Mouse (Mus musculus): ENCODE results near the gene Rspo3. TPM values are rescaled to one million over a fixed set of nuclear protein-coding genes. Genes with fewer than 3 reads are reported as not detected.

Rspo3 gene
- polyA plus RNA-seq, 1 experiment from 2014 or later, result 25.0 TPM

DNA sequence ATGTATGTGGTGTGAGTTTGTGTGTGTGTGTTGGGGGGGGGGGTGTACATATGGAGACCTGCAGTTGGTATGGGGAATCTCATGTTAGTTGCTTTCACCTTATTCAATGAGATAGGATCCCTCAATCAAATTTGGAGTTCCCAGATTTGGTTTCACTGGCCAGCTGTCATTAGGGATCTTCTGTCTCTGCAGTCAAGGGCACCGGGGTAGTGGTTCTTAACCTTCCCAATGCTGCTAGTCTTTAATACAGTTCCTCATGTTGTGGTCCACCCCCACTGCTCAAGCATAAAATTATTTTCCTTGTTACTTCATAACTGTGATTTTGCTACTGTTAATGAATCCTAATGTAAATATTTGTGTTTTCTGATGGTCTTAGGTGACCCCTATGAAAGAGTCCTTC is 22.1 kb downstream of the Rspo3 start:
- Histone ChIP-seq H3K27me3 (no peaks in the 10 kb centered on the region), H3K36me3 (no peaks in the 10 kb centered on the region), H3K4me1 (no peaks in the 10 kb centered on the region), H3K9me3 (no peaks in the 10 kb centered on the region), H3K27ac (replicated peaks) (no peak overlapping the region), H3K4me3 (no peak overlapping the region), H3K4me2 (replicated peaks) (no peak overlapping the region), H3K9ac (replicated peaks) (no peak overlapping the region)
- no peak for ATAC-seq (replicated peaks)
- 97% methylated on average over 1 of the region's 1 CpGs for WGBS

DNA sequence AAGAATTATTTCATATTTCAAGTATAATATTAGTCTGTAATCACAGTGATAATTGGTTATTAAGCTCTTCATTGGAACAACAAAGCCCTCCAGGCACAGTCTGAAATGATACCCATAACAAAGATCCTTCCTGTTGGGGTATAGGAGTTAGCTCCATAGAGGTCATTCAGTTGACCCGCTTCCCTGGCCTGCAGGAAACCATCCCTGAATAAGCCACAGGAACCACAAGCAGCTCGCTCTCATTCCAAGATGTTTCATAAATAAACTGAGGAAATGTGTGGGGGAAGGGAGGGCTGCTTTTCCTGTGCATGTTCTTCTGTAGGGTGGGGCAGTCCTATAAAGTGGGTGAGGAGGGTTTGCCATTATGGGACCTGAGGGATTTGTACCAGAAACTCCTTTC is 27.5 kb downstream of the Rspo3 start:
- Histone ChIP-seq H3K4me1 (no peaks in the 10 kb centered on the region), H3K27ac (replicated peaks) (no peak overlapping the region), H3K27me3 (no peaks in the 10 kb centered on the region), H3K36me3 (no peaks in the 10 kb centered on the region), H3K4me3 (no peak overlapping the region), H3K9me3 (no peaks in the 10 kb centered on the region), H3K4me2 (replicated peaks) (no peak overlapping the region), H3K9ac (replicated peaks) (no peak overlapping the region)
- no peak for ATAC-seq (replicated peaks)
- WGBS, result 78% methylated on average over 2 of the region's 2 CpGs

DNA sequence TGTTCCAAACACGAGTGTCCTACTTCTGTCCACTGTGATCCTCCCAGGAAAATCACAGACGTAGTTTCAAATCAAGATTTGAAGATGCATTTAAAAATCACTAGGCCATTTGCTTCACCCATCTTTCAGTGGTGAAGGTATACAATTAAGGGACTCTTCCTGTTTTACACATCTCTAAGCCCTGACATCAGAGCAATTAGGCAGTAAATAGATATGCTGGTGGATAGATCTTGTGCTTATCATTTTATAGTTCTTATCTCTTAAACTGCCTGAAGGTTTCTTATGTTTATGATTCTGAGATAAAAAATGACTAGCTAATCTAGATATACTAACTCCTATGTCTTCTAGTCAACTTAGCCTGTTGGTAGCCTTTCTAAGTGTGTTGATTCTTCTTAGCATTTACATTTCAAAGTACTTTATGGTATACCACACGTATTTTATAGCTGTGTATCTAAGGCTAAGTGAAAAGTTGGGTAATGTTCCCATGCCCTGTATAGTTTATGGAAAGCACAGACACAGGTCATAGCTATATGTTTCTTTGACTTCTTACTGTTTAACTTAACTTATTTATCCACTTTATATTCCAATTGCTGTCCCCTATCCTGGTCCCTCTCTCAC is 38.4 kb downstream of the Rspo3 start:
- Histone ChIP-seq H3K27me3 (no peaks in the 10 kb centered on the region), H3K4me3 (no peak overlapping the region), H3K4me2 (replicated peaks) (no peak overlapping the region), H3K9me3 (no peaks in the 10 kb centered on the region), H3K36me3 (no peaks in the 10 kb centered on the region), H3K4me1 (no peaks in the 10 kb centered on the region), H3K9ac (replicated peaks) (no peak overlapping the region), H3K27ac (replicated peaks) (no peak overlapping the region)
- WGBS, result 76% methylated on average over 3 of the region's 3 CpGs
- no peak for ATAC-seq (replicated peaks)

DNA sequence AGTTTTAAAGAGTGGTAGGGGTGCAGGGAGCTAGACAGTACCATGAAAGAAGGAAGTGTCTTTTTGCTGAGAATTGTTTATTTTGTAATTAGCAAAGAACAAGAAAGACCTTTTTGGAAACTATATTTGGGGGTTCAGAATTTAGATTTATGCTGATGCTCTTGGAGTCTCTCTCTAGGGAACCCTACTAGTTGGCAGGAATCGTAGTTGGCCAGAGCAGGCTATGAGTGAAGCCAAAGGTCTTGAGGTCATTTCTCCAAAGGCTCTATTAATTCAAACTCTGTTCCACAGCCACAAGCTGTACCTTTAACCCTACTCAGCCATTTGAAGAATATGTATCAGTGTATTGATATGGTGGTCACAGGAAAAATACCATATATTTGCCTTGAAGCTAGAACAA is 41.7 kb downstream of the Rspo3 start:
- Histone ChIP-seq H3K27me3 (no peaks in the 10 kb centered on the region), H3K27ac (replicated peaks) (no peak overlapping the region), H3K9me3 (no peaks in the 10 kb centered on the region), H3K9ac (replicated peaks) (no peak overlapping the region), H3K4me2 (replicated peaks) (no peak overlapping the region), H3K4me1 (no peaks in the 10 kb centered on the region), H3K4me3 (no peak overlapping the region), H3K36me3 (no peaks in the 10 kb centered on the region)
- ATAC-seq (replicated peaks), result no peak
- 89% methylated on average over 1 of the region's 1 CpGs for WGBS

DNA sequence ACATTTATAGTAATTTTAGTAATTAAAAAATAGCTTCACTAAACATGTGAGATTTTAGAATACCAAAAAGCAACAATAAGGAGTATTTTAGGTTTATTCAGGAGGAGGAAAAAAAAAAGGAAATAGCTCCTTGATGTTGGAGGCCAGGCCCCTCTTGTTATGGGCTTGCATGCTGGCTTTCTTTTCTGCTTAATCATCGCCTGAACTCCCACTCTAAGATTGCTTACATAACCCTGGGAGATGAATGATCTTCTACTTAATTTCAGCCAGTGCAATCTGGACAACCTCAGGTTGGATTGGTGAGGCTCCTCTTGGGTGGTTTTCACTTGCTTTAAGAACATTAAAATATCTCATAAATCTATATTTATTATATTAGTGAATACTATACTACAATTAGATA is 54.7 kb downstream of the Rspo3 start:
- Histone ChIP-seq H3K27ac (replicated peaks) (no peak overlapping the region), H3K9me3 (no peaks in the 10 kb centered on the region), H3K4me3 (no peak overlapping the region), H3K36me3 (no peaks in the 10 kb centered on the region), H3K4me2 (replicated peaks) (no peak overlapping the region), H3K9ac (replicated peaks) (no peak overlapping the region), H3K4me1 (no peaks in the 10 kb centered on the region), H3K27me3 (no peaks in the 10 kb centered on the region)
- no peak for ATAC-seq (replicated peaks)
- WGBS, result 44% methylated on average over 1 of the region's 1 CpGs

DNA sequence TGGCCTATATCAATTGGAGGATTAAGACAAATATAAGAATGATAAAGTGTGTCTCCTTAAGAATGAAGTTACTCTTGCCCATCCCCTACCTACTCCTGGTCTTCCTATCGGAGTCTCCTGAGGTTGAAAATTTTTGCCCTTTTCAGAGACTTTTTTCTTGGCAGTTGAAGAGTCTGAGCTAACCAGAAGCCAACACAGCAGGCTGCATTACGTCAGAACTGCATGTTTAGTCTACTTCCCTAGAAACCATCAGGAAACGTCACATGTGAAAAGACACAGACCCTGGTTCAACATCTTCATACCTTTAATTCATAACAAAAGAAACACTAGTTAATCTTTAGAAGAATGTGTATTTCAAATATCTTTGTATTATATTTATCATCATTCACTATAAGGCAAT is 56.3 kb downstream of the Rspo3 start:
- no peak for ATAC-seq (replicated peaks)
- Histone ChIP-seq H3K36me3 (no peaks in the 10 kb centered on the region), H3K4me3 (no peak overlapping the region), H3K9ac (replicated peaks) (no peak overlapping the region), H3K27me3 (no peaks in the 10 kb centered on the region), H3K4me1 (no peaks in the 10 kb centered on the region), H3K4me2 (replicated peaks) (no peak overlapping the region), H3K27ac (replicated peaks) (no peak overlapping the region), H3K9me3 (no peaks in the 10 kb centered on the region)
- WGBS, result 76% methylated on average over 3 of the region's 3 CpGs

DNA sequence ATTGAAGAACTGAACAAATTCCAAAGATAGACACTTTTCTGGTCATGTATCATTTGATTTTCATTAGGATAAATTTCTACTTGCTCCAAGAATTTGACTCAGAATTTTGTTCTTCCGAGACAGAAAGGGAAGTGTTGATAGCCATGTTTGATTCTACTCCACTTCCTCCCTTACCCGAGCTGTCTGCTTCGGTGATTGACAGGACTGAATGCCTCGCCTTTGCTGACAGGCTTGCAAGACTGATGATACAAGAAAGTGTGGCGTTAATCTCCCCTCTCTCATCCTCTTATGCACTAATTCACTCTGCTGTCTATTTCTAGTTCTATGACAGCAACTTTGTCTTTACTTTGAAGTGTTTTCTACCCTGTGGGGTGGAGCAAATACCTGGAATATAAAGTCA is 65.2 kb downstream of the Rspo3 start:
- Histone ChIP-seq H3K4me2 (replicated peaks) (no peak overlapping the region), H3K27ac (replicated peaks) (no peak overlapping the region), H3K4me1 (no peaks in the 10 kb centered on the region), H3K36me3 (no peaks in the 10 kb centered on the region), H3K9ac (replicated peaks) (no peak overlapping the region), H3K4me3 (no peak overlapping the region), H3K9me3 (no peaks in the 10 kb centered on the region), H3K27me3 (no peaks in the 10 kb centered on the region)
- no peak for ATAC-seq (replicated peaks)
- 60% methylated on average over 5 of the region's 5 CpGs for WGBS

DNA sequence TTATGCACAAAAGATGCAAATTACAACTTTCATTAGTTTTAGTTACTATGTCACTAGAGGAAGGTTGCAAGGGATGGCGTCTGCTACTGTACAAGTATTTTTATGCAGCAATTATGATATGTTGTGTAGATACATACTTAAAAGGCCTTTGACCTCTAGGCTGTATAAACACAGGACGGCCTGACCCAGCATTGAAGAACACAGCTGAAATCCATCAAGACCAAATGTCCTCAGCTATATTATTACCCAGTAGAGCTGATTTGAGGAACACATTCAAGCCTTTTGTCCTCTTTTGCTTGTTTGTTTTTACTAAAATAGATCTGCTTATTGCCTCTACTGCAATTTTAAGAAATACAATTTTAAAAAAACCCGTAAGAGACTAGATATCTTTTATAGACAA is 75.6 kb downstream of the Rspo3 start:
- Histone ChIP-seq H3K36me3 (no peaks in the 10 kb centered on the region), H3K9me3 (no peaks in the 10 kb centered on the region), H3K27ac (replicated peaks) (no peak overlapping the region), H3K4me1 (no peaks in the 10 kb centered on the region), H3K9ac (replicated peaks) (no peak overlapping the region), H3K4me2 (replicated peaks) (no peak overlapping the region), H3K27me3 (no peaks in the 10 kb centered on the region), H3K4me3 (no peak overlapping the region)
- no peak for ATAC-seq (replicated peaks)
- WGBS, result 88% methylated on average over 3 of the region's 3 CpGs

DNA sequence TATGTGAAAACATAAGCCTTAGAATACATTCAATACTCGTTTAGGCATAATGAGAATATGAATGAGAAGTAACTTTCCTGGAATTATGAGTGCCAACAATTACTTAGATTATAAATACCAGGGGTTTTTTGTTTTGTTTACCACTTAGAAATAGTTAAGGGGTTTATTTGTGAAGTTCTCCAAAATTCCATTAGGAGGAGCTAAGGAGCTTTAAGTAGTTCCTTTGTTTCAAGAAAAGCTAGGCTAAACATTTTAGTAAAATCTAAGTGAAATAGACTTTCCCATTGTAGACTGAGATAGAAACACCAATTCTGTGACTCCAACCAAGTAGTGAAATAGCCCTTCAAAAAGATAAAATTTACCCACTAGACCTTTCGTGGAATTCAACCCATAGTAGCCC is 76.0 kb downstream of the Rspo3 start:
- 72% methylated on average over 2 of the region's 2 CpGs for WGBS
- H3K9me3 ChIP-seq, result no peaks in the 10 kb centered on the region

DNA sequence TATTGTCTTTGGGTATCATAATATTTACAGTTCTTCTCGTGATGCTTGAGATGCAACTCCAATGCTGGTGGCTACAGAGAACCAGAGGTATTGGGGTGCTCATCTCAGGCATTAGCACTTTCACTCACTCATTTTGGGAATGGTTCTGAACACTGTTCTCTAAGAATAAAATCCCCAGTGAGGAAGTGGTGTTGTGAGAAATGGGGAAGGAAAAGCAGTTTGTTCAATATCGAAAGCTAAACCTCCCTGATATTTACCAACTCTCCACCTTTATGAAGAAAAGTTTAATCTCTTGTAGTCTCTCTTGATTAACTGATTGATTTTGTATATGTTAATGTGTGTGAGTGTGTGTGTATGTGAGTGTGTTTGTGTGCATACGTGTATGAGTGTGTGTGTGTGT is 90.6 kb downstream of the Rspo3 start:
- Histone ChIP-seq H3K4me2 (replicated peaks) (no peak overlapping the region), H3K4me1 (no peaks in the 10 kb centered on the region), H3K9me3 (no peaks in the 10 kb centered on the region), H3K4me3 (no peak overlapping the region), H3K27ac (replicated peaks) (no peak overlapping the region), H3K36me3 (no peaks in the 10 kb centered on the region), H3K27me3 (no peaks in the 10 kb centered on the region), H3K9ac (replicated peaks) (no peak overlapping the region)
- no peak for ATAC-seq (replicated peaks)
- 86% methylated on average over 3 of the region's 3 CpGs for WGBS

More for the DNA sequence above, 76.0 kb downstream of the Rspo3 start:
- no peak overlapping the region for H3K4me3 ChIP-seq
- H3K9ac ChIP-seq (replicated peaks), result no peak overlapping the region
- H3K27ac ChIP-seq (replicated peaks), result no peak overlapping the region
- H3K4me1 ChIP-seq, result no peaks in the 10 kb centered on the region
- ATAC-seq (replicated peaks), result no peak
- no peaks in the 10 kb centered on the region for H3K36me3 ChIP-seq
- H3K4me2 ChIP-seq (replicated peaks), result no peak overlapping the region
- no peaks in the 10 kb centered on the region for H3K27me3 ChIP-seq

DNA sequence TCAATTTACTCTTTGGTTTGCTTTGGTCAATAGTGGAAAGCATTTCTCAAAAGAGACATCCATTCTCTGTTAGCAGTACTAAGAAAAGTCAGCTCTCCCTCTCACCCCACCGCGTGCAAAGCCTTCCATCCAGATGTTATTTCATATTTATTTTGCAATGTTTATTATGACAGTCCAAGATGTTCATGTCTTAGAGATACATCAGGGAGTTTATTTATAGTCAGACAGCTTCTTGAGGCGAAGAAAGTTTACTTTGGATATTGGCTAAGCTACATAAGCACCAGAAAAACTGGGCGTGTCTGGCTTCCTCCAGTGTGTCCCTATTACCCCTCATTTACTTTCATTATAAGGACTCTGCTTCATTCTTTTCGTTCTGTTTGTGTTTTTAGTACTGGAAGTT is 94.4 kb downstream of the Rspo3 start:
- Histone ChIP-seq H3K4me2 (replicated peaks) (no peak overlapping the region), H3K36me3 (no peaks in the 10 kb centered on the region), H3K27ac (replicated peaks) (no peak overlapping the region), H3K4me1 (no peaks in the 10 kb centered on the region), H3K9ac (replicated peaks) (no peak overlapping the region), H3K4me3 (no peak overlapping the region), H3K9me3 (no peaks in the 10 kb centered on the region), H3K27me3 (no peaks in the 10 kb centered on the region)
- WGBS, result 92% methylated on average over 5 of the region's 5 CpGs
- no peak for ATAC-seq (replicated peaks)

DNA sequence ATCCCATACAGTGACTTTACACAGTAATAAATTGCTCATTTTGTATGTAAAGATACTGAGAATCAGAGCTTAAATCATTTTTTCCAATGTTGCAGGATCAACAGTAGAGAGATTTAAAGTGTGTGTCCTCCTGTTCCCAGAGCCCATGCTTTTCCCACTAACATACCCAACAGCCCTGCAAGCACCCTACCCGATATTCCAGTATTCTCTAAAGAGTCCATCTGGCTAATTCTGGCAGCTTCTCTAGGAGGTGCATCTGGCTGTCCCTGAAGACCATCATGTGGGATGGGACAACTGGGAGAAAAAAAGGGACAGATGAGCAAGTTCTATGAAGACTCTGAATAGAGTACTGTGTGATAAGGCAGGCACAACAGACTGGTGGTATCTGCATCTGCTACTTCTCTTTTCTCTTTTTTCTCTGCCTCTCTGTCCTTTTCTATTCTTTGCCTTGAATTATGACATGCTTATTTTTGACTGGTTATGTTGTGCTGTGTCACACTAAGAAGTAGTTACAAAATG is 102.7 kb downstream of the Rspo3 start:
- 81% methylated on average over 1 of the region's 1 CpGs for whole genome bisulfite sequencing
- Histone ChIP-seq H3K27me3 (no peaks in the 10 kb centered on the region), H3K27ac (replicated peaks) (no peak overlapping the region), H3K36me3 (no peaks in the 10 kb centered on the region), H3K4me2 (replicated peaks) (no peak overlapping the region), H3K4me3 (no peak overlapping the region), H3K9ac (replicated peaks) (no peak overlapping the region), H3K4me1 (no peaks in the 10 kb centered on the region), H3K9me3 (no peaks in the 10 kb centered on the region)
- no peak for ATAC-seq (replicated peaks)

DNA sequence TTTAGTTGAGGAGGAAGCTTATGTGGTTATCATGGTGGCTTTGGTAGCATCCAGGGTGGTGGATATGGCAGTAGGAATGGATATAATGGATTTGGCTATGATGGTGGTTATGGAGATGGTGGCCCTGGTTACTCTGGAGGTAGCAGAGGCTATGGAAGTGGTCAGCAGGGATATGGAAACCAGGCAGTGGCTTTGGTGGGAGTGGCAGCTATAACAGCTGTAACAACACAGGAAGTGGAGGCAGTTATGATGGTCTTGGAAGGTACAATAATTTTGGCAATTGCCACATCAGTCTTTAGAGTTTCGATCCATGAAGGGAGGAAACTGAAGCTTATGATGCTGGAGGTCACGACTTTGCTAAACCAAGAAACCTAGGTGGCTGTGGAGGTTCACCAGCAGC is 109.0 kb downstream of the Rspo3 start:
- Histone ChIP-seq H3K27me3 (no peaks in the 10 kb centered on the region), H3K4me2 (replicated peaks) (no peak overlapping the region), H3K9me3 (no peaks in the 10 kb centered on the region), H3K9ac (replicated peaks) (no peak overlapping the region), H3K4me3 (no peak overlapping the region), H3K36me3 (no peaks in the 10 kb centered on the region), H3K27ac (replicated peaks) (no peak overlapping the region), H3K4me1 (no peaks in the 10 kb centered on the region)
- ATAC-seq (replicated peaks), result no peak
- WGBS, result 84% methylated on average over 2 of the region's 2 CpGs
